Mouse (Mus musculus): ENCODE data around the gene Nts. TPM values are rescaled to one million over a fixed set of nuclear protein-coding genes. Genes with fewer than 3 reads are reported as not detected.

Gene Nts
- not detected in 4 replicates for total RNA-seq (2023; ENCODE audit: inconsistent age)

GRCm38 (mm10) chr10:102490386-102490785 lies at the start of gene Nts:
Nts (minus strand) TSS chr10:102490486.

DNA sequence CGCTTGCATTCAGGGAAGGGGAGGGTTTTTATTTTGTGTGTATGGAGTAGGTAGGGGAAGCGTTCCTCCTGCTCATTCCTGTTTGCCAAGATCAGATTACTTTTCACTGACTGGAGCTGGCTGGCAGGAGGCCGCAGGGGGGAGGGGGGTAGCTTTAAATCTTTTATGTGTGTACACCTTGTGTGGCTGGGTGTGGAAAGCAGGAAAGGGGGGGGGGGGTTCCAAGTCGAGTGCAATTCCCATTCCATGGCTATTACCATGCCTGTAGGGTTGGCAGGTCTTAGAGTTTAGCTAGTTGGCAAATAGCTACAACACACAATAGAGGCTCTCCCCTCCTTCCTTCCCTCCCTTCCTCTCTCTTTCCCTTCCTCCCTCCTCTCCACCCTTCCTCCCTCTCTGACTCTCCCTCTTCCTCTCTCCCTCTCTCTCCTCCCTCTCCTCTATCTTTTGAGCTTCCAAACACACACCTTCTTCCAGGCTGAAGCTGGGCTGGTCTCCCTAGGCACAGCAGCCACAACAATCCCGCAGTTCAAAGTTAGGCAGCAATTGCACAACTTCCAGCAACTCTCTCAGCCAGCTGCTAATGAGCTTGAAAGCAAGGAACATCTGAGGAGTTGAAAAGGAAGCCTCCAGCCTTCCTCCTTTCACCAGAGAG lies 21.6 kb upstream of the Nts start, which contains the start of gene Rassf9:
Gene Rassf9, plus strand, starts transcription at position 416 of the 655 bp plus-strand sequence.

Other genes with a start within 250 kb of the Nts start
- not detected in 4 replicates for gene Rassf9, start 21.7 kb upstream of the Nts start, total RNA-seq (2023; ENCODE audit: inconsistent age)

Measured in B cell, adult (primary cell).